Mouse (Mus musculus) lung, embryonic 14.5 days (tissue): ENCODE measurements around the gene Tle1. TPM values are rescaled to one million over a fixed set of nuclear protein-coding genes. Genes with fewer than 3 reads are reported as not detected.

Experiments
- ATAC-seq: fragments of 200-750 bp; cut with Nextera tagmentation; 2 replicates; pipeline ENCODE4 v1.8.0; 2017; ENCODE audit warnings: mild to moderate bottlenecking, moderate TSS enrichment, moderate library complexity; ENCODE audit not compliant: insufficient read depth
- DNase-seq: peaks from one replicate; pipeline ENCODE4 v3.0.0-alpha.2; 2015
- H3K27ac ChIP-seq: fragments of 300-500 bp; sonication (generic); 2 replicates; pipeline ENCODE4 v1.5.1; 2014; ENCODE audit warnings: low read depth, mild to moderate bottlenecking, moderate library complexity
- H3K27me3 ChIP-seq: fragments of 300-500 bp; sonication (generic); 2 replicates; pipeline ENCODE4 v1.6.1; 2014; ENCODE audit warnings: low read length, control low read depth; ENCODE audit not compliant: insufficient read depth
- H3K36me3 ChIP-seq: fragments of 300-500 bp; sonication (generic); 2 replicates; pipeline ENCODE4 v1.6.1; 2014; ENCODE audit warnings: control low read depth; ENCODE audit not compliant: insufficient read depth
- H3K4me1 ChIP-seq: fragments of 300-500 bp; sonication (generic); 2 replicates; pipeline ENCODE4 v1.6.1; 2014; ENCODE audit warnings: antibody characterized with exemption, control low read depth; ENCODE audit not compliant: insufficient read depth
- H3K4me2 ChIP-seq: fragments of 300-500 bp; sonication (generic); 2 replicates; pipeline ENCODE4 v1.6.1; 2014; ENCODE audit warnings: mild to moderate bottlenecking
- H3K4me3 ChIP-seq: fragments of 300-500 bp; sonication (generic); 2 replicates; pipeline ENCODE4 v1.5.1; 2014; ENCODE audit warnings: low read depth, low read length
- H3K9ac ChIP-seq: fragments of 300-500 bp; sonication (generic); 2 replicates; pipeline ENCODE4 v1.6.1; 2014
- H3K9me3 ChIP-seq: fragments of 300-500 bp; sonication (generic); 2 replicates; pipeline ENCODE4 v1.6.1; 2016; ENCODE audit warnings: low read depth, low read length, control low read depth
- CTCF ChIP-seq: IDR thresholded peaks from 2 replicates; pipeline ENCODE4 v1.5.1; 2016; ENCODE audit warnings: antibody characterized with exemption, low read depth
- whole genome bisulfite sequencing: fragments of 180-500 bp; shearing (Covaris S2); extraction: QIAGEN DNeasy Blood & Tissue Kit; methylation state at CpG from one replicate; pipeline ENCODE4 v1.1.7; 2014; 5-methylcytosine and 5-hydroxymethylcytosine counted together
- polyA plus RNA-seq: library from polyadenylated mRNA; unstranded; fragments of >200 nt; fragmentation: Nextera tagmentation; extraction: Ambion mirVana; gene quantifications from 2 replicates; pipeline ENCODE4 v1.2.1, GENCODE M21; 2014

Gene Tle1
- polyA plus RNA-seq, 1 experiment from 2014 or later: 25.1 TPM

DNA sequence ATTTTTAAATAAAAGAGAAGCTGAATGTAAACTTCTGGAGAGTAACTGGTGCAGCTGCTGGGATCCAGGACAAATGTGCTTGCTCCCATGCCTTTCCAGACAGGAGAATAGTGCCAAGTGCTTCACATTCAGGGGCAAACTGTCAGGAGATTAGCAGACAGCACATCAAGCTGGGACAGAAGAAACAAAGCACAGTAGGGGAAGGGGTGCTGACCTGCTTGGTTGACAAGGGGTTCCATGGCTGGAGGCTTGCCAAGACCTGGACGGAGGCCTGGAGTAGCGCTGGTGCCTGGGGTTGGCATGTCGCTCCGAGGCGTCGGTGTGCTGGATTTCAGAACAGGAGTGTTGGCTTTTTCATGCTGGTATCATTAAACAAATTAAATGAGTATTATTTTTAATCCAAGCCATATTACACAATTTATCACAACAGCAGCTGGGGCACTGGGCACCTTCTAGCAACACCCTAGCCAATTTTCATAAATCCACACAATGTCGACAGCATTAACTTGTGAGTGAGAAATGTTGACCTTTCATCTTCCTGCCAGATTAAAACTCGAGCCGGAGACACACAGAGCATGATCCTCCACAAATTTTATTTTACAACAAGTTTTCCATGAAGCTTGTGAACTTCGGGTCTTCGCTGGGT is 61.1 kb downstream of the Tle1 start:
- ATAC-seq (peak; percentile 79), DNase-seq (peak; percentile 51)
- no peak overlapping the region for H3K27ac ChIP-seq
- no peaks in the 10 kb centered on the region for H3K9me3 ChIP-seq
- H3K27me3 ChIP-seq: no peaks in the 10 kb centered on the region
- no peak overlapping the region for H3K4me2 ChIP-seq
- peaks cover 56% of the 10 kb centered on the region for H3K36me3 ChIP-seq
- H3K4me1 ChIP-seq: no peaks in the 10 kb centered on the region
- no peak for TF ChIP-seq CTCF
- H3K4me3 ChIP-seq: no peak overlapping the region
- WGBS: 52% methylated on average over 11 of the region's 11 CpGs
- H3K9ac ChIP-seq: no peak overlapping the region

DNA sequence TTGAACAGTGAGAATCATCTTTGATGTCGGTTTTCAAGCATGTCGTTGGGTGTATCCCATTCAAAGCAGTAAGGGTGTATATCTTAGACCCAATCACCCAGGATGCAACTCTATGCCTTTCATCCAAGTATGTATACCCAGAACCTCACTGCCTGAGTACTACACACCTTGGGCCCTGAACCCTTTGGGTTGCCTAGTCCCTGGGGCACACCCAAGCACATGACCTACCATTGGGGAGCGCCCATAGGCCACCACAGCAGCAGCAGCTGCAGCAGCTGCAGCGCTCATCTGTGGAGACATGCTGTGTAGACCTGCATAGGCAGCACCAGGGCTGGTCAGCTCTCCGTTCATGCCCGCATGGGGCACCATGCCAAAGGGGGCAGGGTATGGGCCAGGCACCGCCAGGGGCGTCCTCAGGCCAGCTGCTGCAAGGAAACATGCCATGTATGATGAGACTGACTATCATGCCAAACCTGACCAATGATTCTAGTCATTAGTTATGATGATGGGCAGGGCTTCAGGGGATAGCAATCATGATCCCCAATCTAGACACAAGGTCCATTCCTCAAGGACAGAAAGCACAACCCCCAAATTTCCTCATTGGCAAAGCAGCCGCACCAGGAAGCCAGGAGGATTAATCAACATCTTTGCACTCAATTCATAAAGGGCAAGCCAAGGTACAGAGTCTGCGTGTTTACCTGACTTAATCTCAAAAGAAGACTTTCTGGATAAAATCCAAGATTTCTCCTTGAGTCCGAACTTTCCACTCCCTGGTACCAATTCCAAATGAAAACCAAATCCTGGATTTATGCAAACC is 62.2 kb downstream of the Tle1 start:
- Histone ChIP-seq H3K4me2 (no peak overlapping the region), H3K9ac (no peak overlapping the region), H3K4me1 (no peaks in the 10 kb centered on the region), H3K36me3 (peaks cover 60% of the 10 kb centered on the region), H3K9me3 (no peaks in the 10 kb centered on the region), H3K27ac (no peak overlapping the region), H3K27me3 (no peaks in the 10 kb centered on the region), H3K4me3 (no peak overlapping the region)
- 0 out of 2 replicates have a peak, but pooled peaks have one; percentile 14 for ATAC-seq
- WGBS: 93% methylated on average over 11 of the region's 11 CpGs
- DNase-seq: no peak
- TF ChIP-seq CTCF: no peak

DNA sequence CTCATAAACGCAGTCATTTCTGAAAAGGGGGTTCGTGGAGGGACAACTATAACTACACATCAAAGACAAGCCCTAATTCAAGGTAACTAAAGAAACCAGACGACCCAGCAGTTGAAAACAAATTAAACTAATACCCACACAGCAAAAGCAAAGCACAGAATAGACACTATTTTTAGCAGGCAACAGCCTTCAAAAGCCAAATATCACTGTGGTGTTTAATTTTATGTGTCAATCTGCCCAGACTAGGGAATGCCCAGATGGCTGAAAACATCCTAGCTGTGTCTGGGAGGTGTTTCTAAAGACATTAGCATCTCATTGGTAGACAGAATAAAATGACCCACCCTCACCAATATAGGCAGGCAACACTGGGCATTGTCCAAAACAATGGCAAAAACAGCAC is 68.1 kb downstream of the Tle1 start:
- H3K9ac ChIP-seq: no peak overlapping the region
- no peak overlapping the region for H3K4me2 ChIP-seq
- whole genome bisulfite sequencing: 73% methylated on average over 3 of the region's 3 CpGs
- no peaks in the 10 kb centered on the region for H3K4me1 ChIP-seq
- no peak overlapping the region for H3K4me3 ChIP-seq
- H3K36me3 ChIP-seq: peaks cover 39% of the 10 kb centered on the region
- TF ChIP-seq CTCF: no peak
- DNase-seq (no peak), ATAC-seq (no peak)
- no peak overlapping the region for H3K27ac ChIP-seq
- no peaks in the 10 kb centered on the region for H3K27me3 ChIP-seq
- H3K9me3 ChIP-seq: no peaks in the 10 kb centered on the region

- H3K36me3 ChIP-seq: peaks cover 44% of the 10 kb centered on the region; the same call in 1 of the 2 replicates
- no peak overlapping the region for H3K27ac ChIP-seq
- 57% methylated on average over 2 of the region's 2 CpGs for WGBS
- no peak for ATAC-seq
- no peaks in the 10 kb centered on the region for H3K27me3 ChIP-seq
- H3K4me3 ChIP-seq: no peak overlapping the region
- no peak for TF ChIP-seq CTCF
- no peaks in the 10 kb centered on the region for H3K9me3 ChIP-seq
- H3K9ac ChIP-seq: no peak overlapping the region
- no peak overlapping the region for H3K4me2 ChIP-seq
- no peak for DNase-seq
- no peaks in the 10 kb centered on the region for H3K4me1 ChIP-seq
Observed at GRCm38 (mm10) chr4:72127596-72127995, 73.1 kb downstream of the Tle1 start.

DNA sequence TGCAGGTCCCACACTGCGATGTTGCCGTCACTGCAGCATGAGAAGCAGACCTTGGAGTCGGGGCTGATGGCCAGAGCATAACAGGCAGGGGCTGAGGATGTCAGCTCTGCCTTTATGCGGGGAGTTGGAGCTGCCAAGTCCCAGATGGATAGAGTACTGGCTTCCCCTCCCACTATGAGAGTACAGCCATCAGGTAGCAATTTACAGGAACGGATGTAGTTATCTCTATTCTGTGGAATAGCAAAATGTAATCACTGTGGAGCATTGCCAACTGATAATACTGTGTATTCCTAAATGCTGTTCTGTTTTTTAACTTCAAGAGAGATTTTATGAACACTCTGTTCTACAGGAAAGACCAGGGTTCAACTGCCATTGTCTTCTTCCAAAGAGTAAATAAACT is 75.9 kb downstream of the Tle1 start:
- H3K4me3 ChIP-seq: no peak overlapping the region
- H3K27ac ChIP-seq: no peak overlapping the region
- WGBS: 66% methylated on average over 5 of the region's 5 CpGs
- no peaks in the 10 kb centered on the region for H3K9me3 ChIP-seq
- no peak for TF ChIP-seq CTCF
- peaks cover 49% of the 10 kb centered on the region for H3K36me3 ChIP-seq
- no peaks in the 10 kb centered on the region for H3K27me3 ChIP-seq
- H3K4me2 ChIP-seq: no peak overlapping the region
- ATAC-seq (0 out of 2 replicates have a peak, but pooled peaks have one; percentile 43), DNase-seq (peak; percentile 8)
- no peaks in the 10 kb centered on the region for H3K4me1 ChIP-seq
- H3K9ac ChIP-seq: no peak overlapping the region

- 29% methylated on average over 1 of the region's 1 CpGs for WGBS
- peaks cover 63% of the 10 kb centered on the region for H3K36me3 ChIP-seq
Observed at GRCm38 (mm10) chr4:72122837-72123236, 77.9 kb downstream of the Tle1 start.

DNA sequence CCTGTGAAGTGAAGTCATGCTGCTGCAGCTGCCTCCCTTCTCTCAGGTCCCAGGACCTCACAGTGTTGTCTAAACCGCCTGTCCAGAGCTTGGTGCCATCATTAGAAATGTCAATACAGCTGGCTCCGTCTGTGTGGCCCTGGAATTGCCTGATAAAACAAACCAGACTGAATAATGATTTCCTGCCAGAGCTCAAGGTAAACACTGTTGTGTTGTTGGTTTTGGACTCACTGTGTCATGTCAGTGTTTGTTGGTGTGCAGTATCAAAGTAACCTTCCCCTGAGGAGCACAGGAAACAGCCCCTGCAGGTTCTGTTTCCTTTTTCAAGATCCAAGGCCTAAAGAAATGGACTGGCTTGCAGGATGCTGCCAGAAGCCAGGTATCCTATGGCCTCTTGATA is 78.4 kb downstream of the Tle1 start:
- Histone ChIP-seq H3K9me3 (no peaks in the 10 kb centered on the region), H3K36me3 (peaks cover 68% of the 10 kb centered on the region), H3K27me3 (no peaks in the 10 kb centered on the region), H3K4me1 (no peaks in the 10 kb centered on the region), H3K9ac (no peak overlapping the region), H3K4me2 (no peak overlapping the region), H3K27ac (no peak overlapping the region), H3K4me3 (no peak overlapping the region)
- WGBS: 32% methylated on average over 2 of the region's 2 CpGs
- ATAC-seq (peak; percentile 63; the same call in 1 of the 2 replicates), DNase-seq (peak; percentile 17)
- TF ChIP-seq CTCF: no peak

More at GRCm38 (mm10) chr4:72122837-72123236, 77.9 kb downstream of the Tle1 start:
- Histone ChIP-seq H3K4me2 (no peak overlapping the region), H3K9me3 (no peaks in the 10 kb centered on the region), H3K4me3 (no peak overlapping the region), H3K4me1 (no peaks in the 10 kb centered on the region), H3K27ac (no peak overlapping the region), H3K9ac (no peak overlapping the region), H3K27me3 (no peaks in the 10 kb centered on the region)
- 0 out of 2 replicates have a peak, but pooled peaks have one; percentile 38 for ATAC-seq
- no peak for TF ChIP-seq CTCF
- no peak for DNase-seq
